Mouse (Mus musculus) hindbrain, embryonic 12.5 days (tissue): Measurements from ENCODE around the gene Amt. TPM values are rescaled to one million over a fixed set of nuclear protein-coding genes. Genes with fewer than 3 reads are reported as not detected.

Experiments used
- ATAC-seq: fragments of 200-750 bp; cut with Nextera tagmentation; 2 replicates; pipeline ENCODE4 v1.8.0; 2017; ENCODE audit warnings: moderate TSS enrichment; ENCODE audit not compliant: low FRiP score
- H3K27ac ChIP-seq: fragments of 300-500 bp; sonication (generic); 2 replicates; pipeline ENCODE4 v1.5.1; 2016; ENCODE audit warnings: mild to moderate bottlenecking
- H3K27me3 ChIP-seq: fragments of 300-500 bp; sonication (generic); 2 replicates; pipeline ENCODE4 v1.6.1; 2016; ENCODE audit warnings: mild to moderate bottlenecking
- H3K36me3 ChIP-seq: fragments of 300-500 bp; sonication (generic); 2 replicates; pipeline ENCODE4 v1.6.1; 2016; ENCODE audit warnings: mild to moderate bottlenecking
- H3K4me1 ChIP-seq: fragments of 300-500 bp; sonication (generic); 2 replicates; pipeline ENCODE4 v1.6.1; 2016
- H3K4me2 ChIP-seq: fragments of 300-500 bp; sonication (generic); replicated peaks from 2 replicates; pipeline ENCODE4 v1.6.1; 2016; ENCODE audit warnings: mild to moderate bottlenecking
- H3K4me3 ChIP-seq: fragments of 300-500 bp; sonication (generic); 2 replicates; pipeline ENCODE4 v1.5.1; 2016; ENCODE audit warnings: mild to moderate bottlenecking
- H3K9ac ChIP-seq: fragments of 300-500 bp; sonication (generic); 2 replicates; pipeline ENCODE4 v1.6.1; 2016; ENCODE audit warnings: mild to moderate bottlenecking, moderate library complexity
- H3K9me3 ChIP-seq: fragments of 300-500 bp; sonication (generic); replicated peaks from 2 replicates; pipeline ENCODE4 v1.6.1; 2016; ENCODE audit warnings: mild to moderate bottlenecking
- WGBS: fragments of 180-500 bp; shearing (Covaris S2); methylation state at CpG from one replicate; pipeline ENCODE4 v1.1.7; 2016; 5-methylcytosine and 5-hydroxymethylcytosine counted together
- polyA plus RNA-seq: library from polyadenylated mRNA; unstranded; fragments of >200 nt; fragmentation: Nextera tagmentation; extraction: Ambion mirVana; gene quantifications from 2 replicates; pipeline ENCODE4 v1.2.1, GENCODE M21; 2016

Amt gene
- polyA plus RNA-seq, 1 experiment from 2014 or later, result 25.9 TPM

DNA sequence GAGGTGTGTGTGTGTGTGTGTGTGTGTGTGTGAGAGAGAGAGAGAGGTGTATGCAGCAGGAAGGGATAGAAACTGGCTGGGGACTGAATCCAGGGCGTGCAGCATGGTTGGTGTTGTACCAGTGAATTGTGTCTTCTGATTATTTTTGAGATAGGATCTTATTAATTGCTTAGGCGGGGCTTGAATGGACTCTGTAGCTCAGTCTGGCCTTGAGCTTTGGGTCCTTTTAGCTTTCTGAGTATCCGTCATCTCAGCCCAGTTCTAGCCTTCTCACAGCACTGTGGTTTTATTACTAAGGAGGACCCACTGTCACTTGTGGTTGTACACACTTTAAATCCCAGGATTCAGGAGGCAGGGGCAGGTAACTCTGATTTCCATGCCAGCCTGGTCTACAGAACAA lies 46.7 kb downstream of the Amt start:
- Histone ChIP-seq H3K9me3 (no peaks in the 10 kb centered on the region), H3K4me1 (peaks cover 20% of the 10 kb centered on the region), H3K27ac (no peak overlapping the region), H3K27me3 (no peaks in the 10 kb centered on the region), H3K36me3 (no peaks in the 10 kb centered on the region), H3K4me2 (no peak overlapping the region), H3K4me3 (no peak overlapping the region), H3K9ac (no peak overlapping the region)
- ATAC-seq, result no peak
- WGBS, result 85% methylated on average over 3 of the region's 3 CpGs

DNA sequence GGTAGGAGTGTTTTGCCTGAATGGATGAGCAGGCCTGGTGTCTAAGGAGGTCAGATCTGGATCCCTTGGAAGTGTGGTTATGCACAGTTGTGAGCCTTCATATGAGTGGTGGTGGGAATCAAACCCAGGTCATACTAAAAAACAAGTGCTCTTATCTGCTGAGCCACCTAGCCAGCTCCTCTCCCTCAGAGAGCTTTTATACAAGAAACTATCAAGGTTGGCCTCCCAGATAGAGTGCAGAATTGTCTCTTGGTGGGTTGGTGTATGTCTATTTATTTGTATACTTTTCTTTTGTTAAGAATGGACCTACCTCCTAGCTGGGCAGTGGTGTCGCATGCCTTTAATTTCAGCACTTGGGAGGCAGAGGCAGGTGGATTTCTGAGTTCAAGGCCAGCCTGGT lies 47.2 kb downstream of the Amt start:
- WGBS, result 100% methylated on average over 1 of the region's 1 CpGs
- no peak for ATAC-seq
- no peak overlapping the region for H3K4me2 ChIP-seq
- no peaks in the 10 kb centered on the region for H3K27me3 ChIP-seq
- H3K4me3 ChIP-seq, result no peak overlapping the region
- no peaks in the 10 kb centered on the region for H3K36me3 ChIP-seq
- peaks cover 22% of the 10 kb centered on the region for H3K4me1 ChIP-seq
- H3K9ac ChIP-seq, result no peak overlapping the region
- no peak overlapping the region for H3K27ac ChIP-seq
- H3K9me3 ChIP-seq, result no peaks in the 10 kb centered on the region

DNA sequence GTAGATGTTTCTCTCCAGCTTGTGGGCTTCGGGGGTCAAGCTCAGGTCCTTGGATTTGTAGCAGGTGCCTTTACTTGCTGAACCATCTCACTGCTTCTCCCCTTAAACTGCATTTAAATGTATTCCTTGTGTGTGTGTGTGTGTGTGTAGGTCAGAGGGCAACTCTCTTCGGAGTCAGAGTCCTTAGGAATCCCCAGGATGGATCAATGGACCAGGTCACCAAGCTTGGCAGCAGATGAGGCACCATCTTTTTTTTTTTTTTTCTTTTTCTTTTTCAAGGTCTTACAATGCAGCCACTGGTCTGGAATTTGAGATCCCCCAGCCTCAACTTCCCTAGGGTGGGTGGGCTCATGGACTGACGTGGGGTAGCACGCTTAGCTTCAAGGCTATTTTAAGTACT lies 47.8 kb downstream of the Amt start:
- no peak overlapping the region for H3K27ac ChIP-seq
- peaks cover 28% of the 10 kb centered on the region for H3K4me1 ChIP-seq
- no peaks in the 10 kb centered on the region for H3K36me3 ChIP-seq
- H3K4me3 ChIP-seq, result no peak overlapping the region
- no peak overlapping the region for H3K9ac ChIP-seq
- H3K4me2 ChIP-seq, result no peak overlapping the region
- H3K27me3 ChIP-seq, result no peaks in the 10 kb centered on the region
- ATAC-seq, result no peak
- WGBS, result 80% methylated on average over 4 of the region's 4 CpGs
- no peaks in the 10 kb centered on the region for H3K9me3 ChIP-seq

DNA sequence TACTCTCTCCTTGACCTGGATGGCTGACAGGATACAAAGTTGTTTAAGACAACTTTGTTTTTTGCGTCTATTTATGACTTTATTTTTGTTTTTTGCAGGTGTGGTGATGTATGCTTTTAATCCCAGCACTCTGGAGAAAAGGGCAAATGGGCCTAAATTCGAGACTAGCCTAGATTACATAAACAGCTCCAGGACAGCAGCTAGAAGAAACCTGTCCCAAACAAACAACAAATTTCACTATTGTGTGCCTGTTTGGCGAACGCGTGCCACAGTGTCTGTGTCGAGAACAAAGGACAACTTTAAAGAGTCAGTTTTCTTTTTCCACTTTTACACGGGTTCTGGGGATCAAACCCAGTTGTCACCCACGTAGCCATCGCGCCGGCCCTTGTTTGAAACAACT lies 50.4 kb downstream of the Amt start:
- H3K4me3 ChIP-seq, result peak overlapping the region; percentile 91
- H3K4me2 ChIP-seq, result peak overlapping the region; percentile 87
- no peaks in the 10 kb centered on the region for H3K27me3 ChIP-seq
- 5% methylated on average over 11 of the region's 11 CpGs for WGBS
- peak overlapping the region; percentile 96 for H3K27ac ChIP-seq
- 0 out of 2 replicates have a peak, but pooled peaks have one; percentile 1 for ATAC-seq
- peak overlapping the region; percentile 80 for H3K9ac ChIP-seq
- peaks cover 16% of the 10 kb centered on the region for H3K36me3 ChIP-seq
- no peaks in the 10 kb centered on the region for H3K9me3 ChIP-seq
- peaks cover 16% of the 10 kb centered on the region for H3K4me1 ChIP-seq

DNA sequence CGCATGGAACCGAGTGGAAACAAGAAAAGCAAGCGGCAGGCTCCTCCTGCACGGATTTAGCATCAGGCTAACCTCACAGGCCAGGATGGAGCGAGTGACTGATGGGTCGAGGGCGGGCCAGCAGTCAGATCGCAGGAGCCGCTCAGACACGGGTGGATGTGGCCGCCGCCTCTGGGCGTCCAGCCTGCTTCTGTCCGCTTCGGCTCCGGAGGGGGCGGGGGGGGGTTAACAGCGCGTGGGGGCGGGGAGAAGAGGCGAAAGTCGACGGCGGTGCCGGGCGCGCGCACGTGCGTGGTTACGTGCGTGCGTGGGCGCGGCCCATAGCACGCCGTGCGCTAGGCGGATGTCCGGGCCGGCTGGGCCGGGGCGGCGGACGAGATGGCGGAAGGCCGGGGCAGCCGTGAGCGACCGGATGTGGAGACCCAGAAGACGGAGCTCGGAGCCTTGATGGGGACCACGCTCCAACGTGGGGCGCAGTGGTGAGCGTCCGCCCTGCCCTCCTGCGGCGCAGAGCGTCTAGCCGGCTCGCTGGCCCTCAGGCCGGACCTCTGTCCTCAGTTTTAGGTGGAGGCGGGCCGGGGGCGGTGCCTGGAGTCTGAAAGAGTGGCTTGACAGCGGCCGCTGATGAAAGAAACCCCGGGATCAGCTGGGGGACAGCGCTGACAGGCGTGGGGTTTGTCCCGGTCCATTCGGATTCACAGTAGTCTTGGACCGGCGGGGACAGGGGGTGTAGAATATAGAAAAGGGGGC lies 51.1 kb downstream of the Amt start, which contains the start of gene Usp4:
Gene Usp4 (plus strand): TSS at position 314 of the 750 bp plus-strand sequence.
- peak within 1 kb of the TSS; percentile 87 for H3K4me2 ChIP-seq
- no peaks in the 10 kb centered on the region for H3K27me3 ChIP-seq
- under 1% methylated on average over 68 of the region's 75 CpGs for WGBS

DNA sequence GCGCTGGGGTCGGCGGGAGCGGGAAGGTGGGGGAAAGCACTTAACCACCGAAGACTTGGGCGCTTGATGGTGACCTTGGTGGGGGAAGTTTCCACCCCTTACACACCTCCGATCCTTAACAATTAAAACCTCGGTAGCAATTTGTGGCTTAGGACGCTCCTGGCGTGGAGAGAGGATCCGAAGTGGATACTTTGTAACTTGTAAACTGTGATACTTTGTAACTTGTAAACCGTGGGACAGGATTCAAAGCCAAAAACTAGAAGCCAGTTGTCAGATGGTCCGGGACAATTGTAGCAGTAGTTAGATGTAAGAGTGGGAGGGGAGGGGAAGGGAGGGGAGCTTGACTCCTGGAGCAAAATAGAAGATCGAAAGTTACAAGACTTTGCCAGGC lies 51.6 kb downstream of the Amt start:
- no peak for ATAC-seq
- peaks cover 29% of the 10 kb centered on the region for H3K36me3 ChIP-seq
- H3K4me1 ChIP-seq, result peaks cover 16% of the 10 kb centered on the region
- no peaks in the 10 kb centered on the region for H3K27me3 ChIP-seq
- H3K4me2 ChIP-seq, result peak overlapping the region; percentile 87
- H3K4me3 ChIP-seq, result peak overlapping the region; percentile 91
- 6% methylated on average over 14 of the region's 14 CpGs for WGBS
- H3K27ac ChIP-seq, result peak overlapping the region; percentile 96; the same call in 1 of the 2 replicates
- H3K9ac ChIP-seq, result peak overlapping the region; percentile 80
- no peaks in the 10 kb centered on the region for H3K9me3 ChIP-seq

More for the DNA sequence above, 51.1 kb downstream of the Amt start, which contains the start of gene Usp4:
- H3K4me1 ChIP-seq, result peaks cover 16% of the 10 kb centered on the region
- H3K36me3 ChIP-seq, result peaks cover 23% of the 10 kb centered on the region
- H3K9me3 ChIP-seq, result no peaks in the 10 kb centered on the region
- peak; percentile 96 for ATAC-seq
- H3K9ac ChIP-seq, result peak within 1 kb of the TSS; percentile 80
- H3K27ac ChIP-seq, result peak within 1 kb of the TSS; percentile 96
- H3K4me3 ChIP-seq, result peak within 1 kb of the TSS; percentile 91

DNA sequence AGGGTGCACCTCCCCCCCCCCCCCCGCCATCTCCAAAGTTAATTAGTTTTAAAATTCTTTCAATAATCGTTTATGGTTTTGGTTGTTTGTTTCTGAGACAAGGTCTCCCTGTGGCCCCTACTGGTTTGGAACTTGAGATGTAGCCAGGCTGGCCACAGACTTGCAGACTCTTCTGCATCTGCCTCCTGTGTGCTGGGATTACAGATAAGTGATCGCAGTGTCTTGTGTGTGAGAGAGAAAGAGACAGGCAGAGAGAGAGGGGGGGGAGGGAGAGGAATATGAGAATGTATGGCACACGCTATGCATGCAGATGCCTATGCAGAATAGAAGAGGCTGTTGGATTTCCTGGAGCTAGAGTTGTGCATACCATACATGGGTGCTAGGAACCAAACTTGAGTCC lies 53.1 kb downstream of the Amt start:
- H3K4me1 ChIP-seq, result peaks cover 16% of the 10 kb centered on the region
- no peak overlapping the region for H3K4me2 ChIP-seq
- peaks cover 42% of the 10 kb centered on the region for H3K36me3 ChIP-seq
- no peaks in the 10 kb centered on the region for H3K27me3 ChIP-seq
- H3K9ac ChIP-seq, result no peak overlapping the region
- H3K4me3 ChIP-seq, result no peak overlapping the region
- 91% methylated on average over 4 of the region's 4 CpGs for WGBS
- H3K27ac ChIP-seq, result no peak overlapping the region
- no peaks in the 10 kb centered on the region for H3K9me3 ChIP-seq
- ATAC-seq, result no peak

Other genes with a start within 250 kb of the Amt start
- gene Gmppb, start 247.6 kb upstream of the Amt start, polyA plus RNA-seq, result 21.9 and 25.0 TPM in 2 replicates
- 3.9 TPM in 2 replicates for gene Amigo3, start 243.7 kb upstream of the Amt start, polyA plus RNA-seq
- gene Mst1, start 216.4 kb upstream of the Amt start, polyA plus RNA-seq, result 0.31 and 0.72 TPM in 2 replicates
- gene Rnf123, start 213.5 kb upstream of the Amt start, polyA plus RNA-seq, result 39.5 and 40.7 TPM in 2 replicates
- 54.3 and 58.6 TPM in 2 replicates for gene Apeh, start 202.2 kb upstream of the Amt start, polyA plus RNA-seq
- gene Bsn, start 106.5 kb upstream of the Amt start, polyA plus RNA-seq, result 5.4 and 6.1 TPM in 2 replicates
- 74.7 and 80.4 TPM in 2 replicates for gene Dag1, start 32.9 kb upstream of the Amt start, polyA plus RNA-seq
- 79.1 and 81.7 TPM in 2 replicates for gene Nicn1, start 6.4 kb upstream of the Amt start, polyA plus RNA-seq
- gene Rhoa, start 9.3 kb downstream of the Amt start, polyA plus RNA-seq, result 332 and 340 TPM in 2 replicates
- 43.0 and 44.2 TPM in 2 replicates for gene Tcta, start 9.3 kb downstream of the Amt start, polyA plus RNA-seq
- gene Gpx1, start 42.0 kb downstream of the Amt start, polyA plus RNA-seq, result 647 and 730 TPM in 2 replicates
- 133 and 137 TPM in 2 replicates for gene Usp4, start 51.0 kb downstream of the Amt start, polyA plus RNA-seq
- 1.7 and 2.5 TPM in 2 replicates for gene 1700102P08Rik, start 96.0 kb downstream of the Amt start, polyA plus RNA-seq
- 1.2 and 1.3 TPM in 2 replicates for gene Ccdc36, start 131.6 kb downstream of the Amt start, polyA plus RNA-seq
- not detected in 2 replicates for gene BC048562, start 139.6 kb downstream of the Amt start, polyA plus RNA-seq
- 47.2 and 49.7 TPM in 2 replicates for gene Ccdc71, start 163.7 kb downstream of the Amt start, polyA plus RNA-seq
- 57.7 and 57.9 TPM in 2 replicates for gene Klhdc8b, start 164.7 kb downstream of the Amt start, polyA plus RNA-seq
- 44.1 and 44.8 TPM in 2 replicates for gene Lamb2, start 182.9 kb downstream of the Amt start, polyA plus RNA-seq
- 107 and 112 TPM in 2 replicates for gene Usp19, start 193.7 kb downstream of the Amt start, polyA plus RNA-seq
- gene Qars, start 210.9 kb downstream of the Amt start, polyA plus RNA-seq, result 82.9 and 94.0 TPM in 2 replicates
- gene Qrich1, start 220.0 kb downstream of the Amt start, polyA plus RNA-seq, result 162 and 171 TPM in 2 replicates